Mouse (Mus musculus): ENCODE measurements around the gene Dnm1.
A peak's percentile ranks its signal among the peaks of the same experiment; 100 is the strongest.

- peak; percentile 79 for TF ChIP-seq CTCF (IDR thresholded peaks at IDR 0.05; ENCODE audit: low read depth)
- TF ChIP-seq EP300 (optimal IDR thresholded peaks at IDR 0.05), result no peak
Measured at GRCm38 (mm10) chr2:32361437-32361836, 8.3 kb upstream of the Dnm1 start.

All from stomach, postnatal 0 days (tissue).